Mouse (Mus musculus) embryonic fibroblast, embryonic 13.5 days (primary cell): ENCODE results near the gene Dtnb. TPM values are rescaled to one million over a fixed set of nuclear protein-coding genes. Genes with fewer than 3 reads are reported as not detected.
"Not testable (repeated sequence)": the region's sequence is repeated elsewhere in the genome, so short reads cannot be mapped to it uniquely, and the experiment has no call there.

Experiments used
- H3K27ac ChIP-seq: 2 replicates; pipeline ENCODE4 v1.5.1; 2012; ENCODE audit warnings: low read length, control low read depth, inconsistent platforms; ENCODE audit not compliant: insufficient read depth
- H3K4me1 ChIP-seq: 2 replicates; pipeline ENCODE4 v1.6.1; 2011; ENCODE audit warnings: low read length; ENCODE audit not compliant: control insufficient read depth, insufficient read depth
- H3K4me3 ChIP-seq: 2 replicates; pipeline ENCODE4 v1.5.1; 2011; ENCODE audit warnings: mild to moderate bottlenecking, control low read depth, low read length; ENCODE audit not compliant: insufficient read depth
- CTCF ChIP-seq: IDR thresholded peaks from 2 replicates; pipeline ENCODE4 v1.5.1; 2011; ENCODE audit warnings: mild to moderate bottlenecking, control low read depth, low read length, moderate library complexity, borderline replicate concordance; ENCODE audit not compliant: insufficient read depth
- POLR2A ChIP-seq: IDR thresholded peaks from 2 replicates; pipeline ENCODE4 v1.6.1; 2011; ENCODE audit warnings: low read depth, mild to moderate bottlenecking, control low read depth, low read length, moderate library complexity
- polyA plus RNA-seq: library from polyadenylated mRNA; stranded (reverse); fragments of >200 nt; gene quantifications from 2 replicates; pipeline ENCODE4 v1.2.4, GENCODE M21; 2011; ENCODE audit warnings: low read depth; ENCODE audit not compliant: missing spikeins, insufficient read length

Dtnb gene
- polyA plus RNA-seq, 1 experiment = 19.0 TPM

DNA sequence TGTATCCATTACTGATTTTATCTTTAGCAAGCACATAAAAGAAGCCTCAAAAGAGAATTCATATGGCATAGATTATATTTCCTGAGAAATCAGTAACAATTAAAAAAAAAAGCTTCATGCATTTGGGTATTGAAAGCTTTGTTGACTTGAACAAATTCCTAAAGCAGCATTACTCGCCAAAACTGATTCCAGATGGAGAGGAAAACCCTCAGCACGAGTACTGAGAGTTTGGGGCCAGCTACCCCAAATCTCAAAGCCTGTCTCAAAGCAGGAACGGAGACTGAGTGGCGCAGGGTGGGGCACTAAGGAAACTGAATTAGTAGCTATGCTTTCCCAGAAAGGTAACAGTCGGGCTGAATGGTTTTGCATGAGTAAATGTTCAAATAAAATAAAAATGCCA lies 108.5 kb downstream of the Dtnb start:
- no peak overlapping the region for H3K27ac ChIP-seq
- H3K4me3 ChIP-seq = no peak overlapping the region
- TF ChIP-seq CTCF (no peak), POLR2A (no peak)
- H3K4me1 ChIP-seq = no peaks in the 10 kb centered on the region

GRCm38 (mm10) chr12:3683041-3683440 lies 110.9 kb downstream of the Dtnb start:
- no peaks in the 10 kb centered on the region for H3K4me1 ChIP-seq
- no peak overlapping the region for H3K4me3 ChIP-seq
- no peak overlapping the region for H3K27ac ChIP-seq

GRCm38 (mm10) chr12:3686419-3686940 lies 114.3 kb downstream of the Dtnb start:
- Histone ChIP-seq H3K4me1 (no peaks in the 10 kb centered on the region), H3K4me3 (no peak overlapping the region), H3K27ac (no peak overlapping the region)
- TF ChIP-seq CTCF = no peak
- no peak for TF ChIP-seq POLR2A

More at GRCm38 (mm10) chr12:3683041-3683440, 110.9 kb downstream of the Dtnb start:
- TF ChIP-seq POLR2A (no peak), CTCF (no peak)

GRCm38 (mm10) chr12:3690926-3691529 lies 118.8 kb downstream of the Dtnb start:
- not testable (repeated sequence) for H3K4me3 ChIP-seq, H3K27ac ChIP-seq, H3K4me1 ChIP-seq

DNA sequence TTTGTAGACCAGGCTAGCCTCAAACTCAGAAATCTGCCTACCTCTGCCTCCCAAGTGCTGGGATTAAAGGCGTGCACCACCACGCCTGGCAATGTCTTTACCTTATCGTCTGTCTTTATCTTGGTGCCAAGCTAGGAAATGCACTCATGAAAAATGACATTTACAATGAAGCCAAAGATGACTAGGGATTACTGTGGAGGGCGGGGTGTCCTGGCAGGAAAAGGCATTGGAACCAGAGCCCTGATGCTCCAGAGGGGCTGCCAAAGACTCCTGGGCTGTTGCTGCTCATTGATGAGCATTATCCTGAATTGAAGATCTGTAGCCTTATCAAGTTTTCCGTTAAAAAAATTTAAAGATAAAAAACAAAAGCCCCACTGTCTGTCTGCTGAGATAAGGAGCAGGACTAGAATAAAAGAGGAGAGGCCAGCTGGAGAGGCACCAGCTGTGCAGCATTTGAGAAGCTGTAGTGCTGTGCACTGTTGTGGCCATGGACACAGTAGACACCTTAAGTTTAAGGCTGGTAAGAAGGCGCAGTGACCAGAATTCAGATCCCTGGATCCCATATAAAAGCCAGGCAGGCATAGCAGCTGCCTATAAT lies 120.7 kb downstream of the Dtnb start:
- no peaks in the 10 kb centered on the region for H3K4me1 ChIP-seq
- H3K27ac ChIP-seq = no peak overlapping the region
- no peak overlapping the region for H3K4me3 ChIP-seq
- no peak for TF ChIP-seq CTCF
- no peak for TF ChIP-seq POLR2A

DNA sequence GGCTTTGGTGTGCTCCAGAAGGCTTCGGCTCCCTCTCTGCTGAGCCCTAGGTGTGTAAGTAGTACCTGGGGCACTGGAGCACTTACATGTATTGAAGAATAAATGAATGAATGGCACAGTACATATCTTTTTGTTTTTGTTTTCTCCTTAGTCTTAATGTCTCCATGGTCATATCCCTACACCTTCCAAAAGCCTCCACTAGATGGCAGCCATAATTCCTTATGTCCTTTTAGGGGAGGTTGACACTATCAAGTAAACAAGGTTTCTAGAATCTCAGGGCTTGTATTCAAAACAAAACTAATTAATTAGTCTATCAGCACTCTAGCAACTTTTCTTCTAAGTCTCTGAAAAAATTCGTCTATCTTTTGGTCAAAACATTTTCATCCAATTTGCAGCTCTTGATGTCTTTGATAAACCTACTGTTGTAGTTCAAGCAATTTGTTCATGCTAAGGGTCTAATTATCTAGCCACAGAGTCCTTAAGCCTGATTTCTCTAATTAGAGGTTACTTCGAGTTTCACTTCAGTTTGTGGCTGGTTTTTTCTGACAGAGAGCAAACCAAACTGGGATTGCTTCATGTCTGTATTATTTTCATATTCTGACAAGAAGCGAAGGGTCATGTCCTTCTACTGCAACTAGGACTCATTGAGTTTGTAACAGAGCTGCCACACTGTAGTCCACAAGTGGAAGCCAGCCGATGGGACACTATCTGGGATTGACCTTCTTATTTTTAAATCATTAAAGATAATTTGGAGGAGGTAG lies 123.7 kb downstream of the Dtnb start:
- Histone ChIP-seq H3K4me1 (no peaks in the 10 kb centered on the region), H3K27ac (no peak overlapping the region), H3K4me3 (no peak overlapping the region)
- no peak for TF ChIP-seq CTCF
- TF ChIP-seq POLR2A = no peak

GRCm38 (mm10) chr12:3700503-3700902 lies 128.3 kb downstream of the Dtnb start:
- Histone ChIP-seq H3K27ac (no peak overlapping the region), H3K4me3 (no peak overlapping the region), H3K4me1 (no peaks in the 10 kb centered on the region)
- no peak for TF ChIP-seq CTCF
- TF ChIP-seq POLR2A = no peak

DNA sequence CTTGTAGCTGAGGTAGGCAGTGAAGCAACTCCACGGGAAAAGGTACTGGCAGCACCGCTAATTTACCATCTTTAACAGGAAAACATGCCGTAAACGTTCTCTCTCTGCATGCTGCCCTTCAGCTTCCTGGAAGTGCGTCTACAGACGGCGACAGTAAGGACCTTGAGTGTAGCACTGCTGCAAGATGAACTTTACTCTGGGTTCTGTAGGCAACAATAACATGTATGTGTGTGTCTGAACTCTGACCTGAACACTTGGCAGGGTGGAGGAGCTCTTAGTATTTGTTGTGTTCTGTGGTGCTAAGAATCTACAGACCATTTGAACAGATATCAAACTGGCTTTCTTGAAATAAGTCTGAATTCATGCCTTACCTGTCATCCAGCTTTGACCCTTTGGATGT lies 130.7 kb downstream of the Dtnb start:
- H3K27ac ChIP-seq = no peak overlapping the region
- TF ChIP-seq CTCF (no peak), POLR2A (no peak)
- no peaks in the 10 kb centered on the region for H3K4me1 ChIP-seq
- H3K4me3 ChIP-seq = no peak overlapping the region

- Histone ChIP-seq H3K27ac (peak overlapping the region; percentile 57; the same call in 1 of the 2 replicates), H3K4me1 (peaks cover 9% of the 10 kb centered on the region), H3K4me3 (no peak overlapping the region)
- TF ChIP-seq POLR2A (no peak), CTCF (no peak)
Measured at GRCm38 (mm10) chr12:3719151-3719721, 147.1 kb downstream of the Dtnb start.

- TF ChIP-seq POLR2A (no peak), CTCF (no peak)
- Histone ChIP-seq H3K4me3 (no peak overlapping the region), H3K4me1 (peaks cover 9% of the 10 kb centered on the region), H3K27ac (no peak overlapping the region)
Measured at GRCm38 (mm10) chr12:3720527-3720926, 148.3 kb downstream of the Dtnb start.
